In genomic region chr9:3001948-3002659, GRCm38 (mm10) we compare ENCODE assay signal across 8 mouse cellular contexts. TPM values are rescaled to one million over a fixed set of nuclear protein-coding genes. Genes with fewer than 3 reads are reported as not detected.
A peak's percentile ranks its signal among the peaks of the same experiment; 100 is the strongest.
DNase-seq lines count a peak whose midpoint lies in the region; ATAC-seq and TF ChIP-seq lines count a peak whose summit lies in the region.
"Not testable (repeated sequence)": the region's sequence is repeated elsewhere in the genome, so short reads cannot be mapped to it uniquely, and the experiment has no call there.

No protein-coding gene starts in this region.

- peak; percentile 100 for DNase-seq in B cell, adult 2 months
- DNase-seq in c-Kit-negative CD71-positive TER-119-positive erythroid progenitor cells, embryonic 14.5 days (ENCODE audit: low read depth, low spot score) = peak; percentile 0
- DNase-seq in limb, embryonic 14.5 days (ENCODE audit: low spot score) = peak; percentile 41
- DNase-seq in spleen, postnatal 36 days (ENCODE audit: low spot score in 2 of 2) = peak; percentile 100

- ATAC-seq in forebrain, embryonic 12.5 days (ENCODE audit: low FRiP score) = peak; percentile 90
- peak; percentile 86 for ATAC-seq in heart, embryonic 14.5 days (ENCODE audit: insufficient number of reproducible peaks, insufficient read depth, low FRiP score, low read depth)
- ATAC-seq in kidney, embryonic 16.5 days (ENCODE audit: low FRiP score, low TSS enrichment) = peak; percentile 89
- peak; percentile 85 for ATAC-seq in limb, embryonic 14.5 days (ENCODE audit: low FRiP score, low read depth)
- peak; percentile 91 for ATAC-seq in midbrain, embryonic 16.5 days

- not testable (repeated sequence) for H3K4me3 ChIP-seq in forebrain, embryonic 12.5 days (replicated peaks); heart, embryonic 14.5 days (ENCODE audit: control insufficient read depth in 1 of 2, insufficient read depth in 1 of 2, low read depth in 1 of 2, low read length in 2 of 2); kidney, embryonic 16.5 days (ENCODE audit: low read length); limb, embryonic 14.5 days (replicated peaks; ENCODE audit: low read length); midbrain, embryonic 16.5 days (ENCODE audit: low read depth, low read length)

- not testable (repeated sequence) for H3K27ac ChIP-seq in forebrain, embryonic 12.5 days; heart, embryonic 14.5 days (replicated peaks in 1 of 2; ENCODE audit: control insufficient read depth in 1 of 2, insufficient read depth in 1 of 2, low read depth in 2 of 2, low read length in 2 of 2); kidney, embryonic 16.5 days (ENCODE audit: low read length); limb, embryonic 14.5 days (replicated peaks; ENCODE audit: low read depth, low read length); midbrain, embryonic 16.5 days (ENCODE audit: low read length)

- not testable (repeated sequence) for H3K36me3 ChIP-seq in forebrain, embryonic 12.5 days (replicated peaks); heart, embryonic 14.5 days (ENCODE audit: control insufficient read depth, insufficient read depth, low read length); kidney, embryonic 16.5 days (ENCODE audit: insufficient read depth, low read length); limb, embryonic 14.5 days (ENCODE audit: control insufficient read depth, insufficient read depth, low read length); midbrain, embryonic 16.5 days (ENCODE audit: control insufficient read depth, insufficient read depth, low read length)

- not testable (repeated sequence) for H3K9me3 ChIP-seq in forebrain, embryonic 12.5 days; heart, embryonic 14.5 days (ENCODE audit: control insufficient read depth, low read length); kidney, embryonic 16.5 days (ENCODE audit: low read length); limb, embryonic 14.5 days (ENCODE audit: control insufficient read depth, low read length); midbrain, embryonic 16.5 days (replicated peaks; ENCODE audit: control insufficient read depth, low read length, poor library complexity, severe bottlenecking)

- WGBS in forebrain, embryonic 12.5 days = 69% methylated on average over 9 of the region's 11 CpGs
- WGBS in heart, embryonic 14.5 days = 47% methylated on average over 8 of the region's 11 CpGs
- WGBS in kidney, embryonic 16.5 days = 54% methylated on average over 8 of the region's 11 CpGs
- 58% methylated on average over 8 of the region's 11 CpGs for WGBS in limb, embryonic 14.5 days
- WGBS in midbrain, embryonic 16.5 days = 64% methylated on average over 8 of the region's 11 CpGs

- H3K9ac ChIP-seq in forebrain, embryonic 12.5 days; heart, embryonic 14.5 days (ENCODE audit: low read length); kidney, embryonic 16.5 days (replicated peaks; ENCODE audit: low read length); limb, embryonic 14.5 days (ENCODE audit: low read depth, low read length, severe bottlenecking); midbrain, embryonic 16.5 days (ENCODE audit: low read depth, low read length): not testable (repeated sequence)

- H3K4me1 ChIP-seq in forebrain, embryonic 12.5 days; heart, embryonic 14.5 days (ENCODE audit: control insufficient read depth in 2 of 2, insufficient read depth in 2 of 2, low read length in 2 of 2); kidney, embryonic 16.5 days (ENCODE audit: insufficient read depth, low read length); limb, embryonic 14.5 days (ENCODE audit: control insufficient read depth, insufficient read depth, low read length); midbrain, embryonic 16.5 days (ENCODE audit: control insufficient read depth, insufficient read depth, low read length): not testable (repeated sequence)

- H3K4me2 ChIP-seq in forebrain, embryonic 12.5 days; heart, embryonic 14.5 days (ENCODE audit: low read length); kidney, embryonic 16.5 days (replicated peaks; ENCODE audit: low read depth, low read length); limb, embryonic 14.5 days (replicated peaks; ENCODE audit: low read depth, low read length, severe bottlenecking); midbrain, embryonic 16.5 days (ENCODE audit: low read length): not testable (repeated sequence)

- not testable (repeated sequence) for H3K27me3 ChIP-seq in forebrain, embryonic 12.5 days; heart, embryonic 14.5 days (ENCODE audit: control insufficient read depth, insufficient read depth, low read length); kidney, embryonic 16.5 days (ENCODE audit: insufficient read depth, low read length); limb, embryonic 14.5 days (ENCODE audit: control insufficient read depth, insufficient read depth, low read length); midbrain, embryonic 16.5 days (ENCODE audit: control insufficient read depth, insufficient read depth, low read depth, low read length)

- TF ChIP-seq POLR2A in limb, embryonic 14.5 days (IDR thresholded peaks at IDR 0.05; ENCODE audit: borderline replicate concordance, extremely low read depth, insufficient read depth, insufficient read length) = not testable (repeated sequence)

RNA-seq across cellular contexts. Expression of gene Gm11168, which starts 1.0 kb away (rescaled TPM):
- not detected in 2 replicates for polyA plus RNA-seq in forebrain, embryonic 12.5 days (2016; fragmentation: Nextera tagmentation; extraction: Ambion mirVana)
- not detected in 2 replicates for polyA plus RNA-seq in heart, embryonic 14.5 days (2014; fragmentation: Nextera tagmentation; extraction: Ambion mirVana)
- not detected in 2 replicates for polyA plus RNA-seq in kidney, embryonic 16.5 days (2015; fragmentation: Nextera tagmentation; extraction: Ambion mirVana)
- 0.27 TPM in 1 of 2 replicates, not detected in the other for polyA plus RNA-seq in limb, embryonic 14.5 days (2012; rRNA removed)
- polyA plus RNA-seq in limb, embryonic 14.5 days (2014; fragmentation: Nextera tagmentation; extraction: Ambion mirVana) = not detected in 2 replicates
- 0.47 TPM in 1 of 2 replicates, not detected in the other for polyA plus RNA-seq in midbrain, embryonic 16.5 days (2015; fragmentation: Nextera tagmentation; extraction: Ambion mirVana)

RNA-seq across cellular contexts. Expression of gene Gm10722, which starts 1.4 kb away (rescaled TPM):
- not detected in 2 replicates for polyA plus RNA-seq in forebrain, embryonic 12.5 days (2016; fragmentation: Nextera tagmentation; extraction: Ambion mirVana)
- not detected in 2 replicates for polyA plus RNA-seq in heart, embryonic 14.5 days (2014; fragmentation: Nextera tagmentation; extraction: Ambion mirVana)
- not detected in 2 replicates for polyA plus RNA-seq in kidney, embryonic 16.5 days (2015; fragmentation: Nextera tagmentation; extraction: Ambion mirVana)
- not detected in 2 replicates for polyA plus RNA-seq in limb, embryonic 14.5 days (2012; rRNA removed)
- not detected in 2 replicates for polyA plus RNA-seq in limb, embryonic 14.5 days (2014; fragmentation: Nextera tagmentation; extraction: Ambion mirVana)
- polyA plus RNA-seq in midbrain, embryonic 16.5 days (2015; fragmentation: Nextera tagmentation; extraction: Ambion mirVana) = not detected in 2 replicates

RNA-seq across cellular contexts. Expression of gene Gm10721, which starts 10.8 kb away (rescaled TPM):
- polyA plus RNA-seq in forebrain, embryonic 12.5 days (2016; fragmentation: Nextera tagmentation; extraction: Ambion mirVana) = not detected in 2 replicates
- polyA plus RNA-seq in heart, embryonic 14.5 days (2014; fragmentation: Nextera tagmentation; extraction: Ambion mirVana) = not detected in 2 replicates
- not detected in 2 replicates for polyA plus RNA-seq in kidney, embryonic 16.5 days (2015; fragmentation: Nextera tagmentation; extraction: Ambion mirVana)
- not detected in 2 replicates for polyA plus RNA-seq in limb, embryonic 14.5 days (2012; rRNA removed)
- polyA plus RNA-seq in limb, embryonic 14.5 days (2014; fragmentation: Nextera tagmentation; extraction: Ambion mirVana) = 0.35 TPM in 1 of 2 replicates, not detected in the other
- polyA plus RNA-seq in midbrain, embryonic 16.5 days (2015; fragmentation: Nextera tagmentation; extraction: Ambion mirVana) = not detected in 2 replicates

RNA-seq across cellular contexts. Expression of gene Gm10720, which starts 13.3 kb away (rescaled TPM):
- polyA plus RNA-seq in forebrain, embryonic 12.5 days (2016; fragmentation: Nextera tagmentation; extraction: Ambion mirVana) = not detected in 2 replicates
- not detected in 2 replicates for polyA plus RNA-seq in heart, embryonic 14.5 days (2014; fragmentation: Nextera tagmentation; extraction: Ambion mirVana)
- not detected in 2 replicates for polyA plus RNA-seq in kidney, embryonic 16.5 days (2015; fragmentation: Nextera tagmentation; extraction: Ambion mirVana)
- not detected in 2 replicates for polyA plus RNA-seq in limb, embryonic 14.5 days (2012; rRNA removed)
- polyA plus RNA-seq in limb, embryonic 14.5 days (2014; fragmentation: Nextera tagmentation; extraction: Ambion mirVana) = not detected in 2 replicates
- not detected in 2 replicates for polyA plus RNA-seq in midbrain, embryonic 16.5 days (2015; fragmentation: Nextera tagmentation; extraction: Ambion mirVana)

RNA-seq across cellular contexts. Expression of gene Gm10719, which starts 15.1 kb away (rescaled TPM):
- polyA plus RNA-seq in forebrain, embryonic 12.5 days (2016; fragmentation: Nextera tagmentation; extraction: Ambion mirVana) = 0.96 TPM in 1 of 2 replicates, not detected in the other
- not detected in 2 replicates for polyA plus RNA-seq in heart, embryonic 14.5 days (2014; fragmentation: Nextera tagmentation; extraction: Ambion mirVana)
- 0.30 TPM in 1 of 2 replicates, not detected in the other for polyA plus RNA-seq in kidney, embryonic 16.5 days (2015; fragmentation: Nextera tagmentation; extraction: Ambion mirVana)
- polyA plus RNA-seq in limb, embryonic 14.5 days (2012; rRNA removed) = 0.12 TPM in 1 of 2 replicates, not detected in the other
- polyA plus RNA-seq in limb, embryonic 14.5 days (2014; fragmentation: Nextera tagmentation; extraction: Ambion mirVana) = not detected in 2 replicates
- polyA plus RNA-seq in midbrain, embryonic 16.5 days (2015; fragmentation: Nextera tagmentation; extraction: Ambion mirVana) = not detected in 2 replicates

Comparison
In these comparisons a context has a peak if more than half of its experiments do, and no peak if none do; other contexts are left out.
1. DNase-seq: peak in every context shown above with its lines; median percentile 100 in B cell, adult 2 months; 100 in spleen, postnatal 36 days; 41 in limb, embryonic 14.5 days; 0 in c-Kit-negative CD71-positive TER-119-positive erythroid progenitor cells, embryonic 14.5 days.